Mouse (Mus musculus) adipocyte (in vitro differentiated cells): ENCODE measurements around the gene Oprm1.

Experiments
- DNase-seq: peaks from one replicate; pipeline ENCODE4 v3.0.0-alpha.2; 2016; ENCODE audit warnings: low spot score

Gene Oprm1

GRCm38 (mm10) chr10:7047288-7047918, 289.1 kb downstream of the Oprm1 start:
- DNase-seq: peak; percentile 19

GRCm38 (mm10) chr10:7047919-7048291, 289.6 kb downstream of the Oprm1 start:
- DNase-seq: peak; percentile 64

GRCm38 (mm10) chr10:7049901-7050300, 291.6 kb downstream of the Oprm1 start:
- DNase-seq: no peak

GRCm38 (mm10) chr10:7052315-7053017, 294.2 kb downstream of the Oprm1 start, which contains the start of gene Ipcef1:
TSS of gene Ipcef1 (minus strand) at chr10:7052478.
- no peak for DNase-seq

GRCm38 (mm10) chr10:7054560-7055205, 296.4 kb downstream of the Oprm1 start:
- DNase-seq: no peak

- no peak for DNase-seq
Observed at GRCm38 (mm10) chr10:7057546-7057945, 299.2 kb downstream of the Oprm1 start.

- DNase-seq: no peak
Observed at GRCm38 (mm10) chr10:7060326-7060725, 302.0 kb downstream of the Oprm1 start.

GRCm38 (mm10) chr10:7062993-7063392, 304.7 kb downstream of the Oprm1 start:
- no peak for DNase-seq

- DNase-seq: no peak
Observed at GRCm38 (mm10) chr10:7063752-7064457, 305.6 kb downstream of the Oprm1 start.

GRCm38 (mm10) chr10:7068608-7069007, 310.3 kb downstream of the Oprm1 start:
- DNase-seq: no peak

GRCm38 (mm10) chr10:7069090-7069489, 310.8 kb downstream of the Oprm1 start:
- DNase-seq: no peak

- DNase-seq: no peak
Observed at GRCm38 (mm10) chr10:7070100-7070835, 312.0 kb downstream of the Oprm1 start.

GRCm38 (mm10) chr10:7070924-7071323, 312.6 kb downstream of the Oprm1 start:
- no peak for DNase-seq

- DNase-seq: no peak
Observed at GRCm38 (mm10) chr10:7074231-7074630, 315.9 kb downstream of the Oprm1 start.

- DNase-seq: no peak
Observed at GRCm38 (mm10) chr10:7075661-7076060, 317.4 kb downstream of the Oprm1 start.

GRCm38 (mm10) chr10:7076201-7076600, 317.9 kb downstream of the Oprm1 start:
- peak; percentile 57 for DNase-seq

- no peak for DNase-seq
Observed at GRCm38 (mm10) chr10:7076662-7077211, 318.4 kb downstream of the Oprm1 start.

- no peak for DNase-seq
Observed at GRCm38 (mm10) chr10:7077389-7077808, 319.1 kb downstream of the Oprm1 start.

GRCm38 (mm10) chr10:7077971-7078370, 319.7 kb downstream of the Oprm1 start:
- DNase-seq: no peak
